Mouse (Mus musculus) hindbrain, embryonic 11.5 days (tissue): ENCODE data around the gene Arhgap17. TPM values are rescaled to one million over a fixed set of nuclear protein-coding genes. Genes with fewer than 3 reads are reported as not detected.

Experiments
- ATAC-seq: fragments of 200-750 bp; cut with Nextera tagmentation; 2 replicates; pipeline ENCODE4 v1.8.0; 2017; ENCODE audit warnings: mild to moderate bottlenecking, moderate TSS enrichment, moderate library complexity; ENCODE audit not compliant: low FRiP score
- DNase-seq: peaks from one replicate; pipeline ENCODE4 v3.0.0-alpha.2; 2015; ENCODE audit warnings: low spot score
- H3K27ac ChIP-seq: fragments of 300-500 bp; sonication (generic); 2 replicates; pipeline ENCODE4 v1.5.1; 2014; ENCODE audit warnings: mild to moderate bottlenecking, low read depth, low read length
- H3K27me3 ChIP-seq: fragments of 300-500 bp; sonication (generic); 2 replicates; pipeline ENCODE4 v1.6.1; 2014; ENCODE audit warnings: mild to moderate bottlenecking, low read length, moderate library complexity, mixed read lengths; ENCODE audit not compliant: control insufficient read depth, insufficient read depth
- H3K36me3 ChIP-seq: fragments of 300-500 bp; sonication (generic); 2 replicates; pipeline ENCODE4 v1.6.1; 2014; ENCODE audit warnings: mild to moderate bottlenecking, low read length, moderate library complexity, mixed read lengths; ENCODE audit not compliant: control insufficient read depth, insufficient read depth
- H3K4me1 ChIP-seq: fragments of 300-500 bp; sonication (generic); replicated peaks from 2 replicates; pipeline ENCODE4 v1.6.1; 2014; ENCODE audit warnings: low read length, mixed read lengths; ENCODE audit not compliant: control insufficient read depth, insufficient read depth
- H3K4me2 ChIP-seq: fragments of 300-500 bp; sonication (generic); replicated peaks from 2 replicates; pipeline ENCODE4 v1.6.1; 2014; ENCODE audit warnings: mild to moderate bottlenecking, low read depth, low read length
- H3K4me3 ChIP-seq: fragments of 300-500 bp; sonication (generic); 2 replicates; pipeline ENCODE4 v1.5.1; 2014; ENCODE audit warnings: low read depth, low read length
- H3K9ac ChIP-seq: fragments of 300-500 bp; sonication (generic); 2 replicates; pipeline ENCODE4 v1.6.1; 2014; ENCODE audit warnings: low read depth, low read length
- H3K9me3 ChIP-seq: fragments of 300-500 bp; sonication (generic); 2 replicates; pipeline ENCODE4 v1.6.1; 2016; ENCODE audit warnings: low read length; ENCODE audit not compliant: control insufficient read depth
- WGBS: fragments of 180-500 bp; shearing (Covaris S2); extraction: QIAGEN DNeasy Blood & Tissue Kit; methylation state at CpG from one replicate; pipeline ENCODE4 v1.1.7; 2014; 5-methylcytosine and 5-hydroxymethylcytosine counted together
- polyA plus RNA-seq: library from polyadenylated mRNA; unstranded; fragments of >200 nt; fragmentation: Nextera tagmentation; extraction: Ambion mirVana; gene quantifications from 2 replicates; pipeline ENCODE4 v1.2.1, GENCODE M21; 2014

Arhgap17 gene
- polyA plus RNA-seq, 1 experiment from 2014 or later: 23.6 TPM

DNA sequence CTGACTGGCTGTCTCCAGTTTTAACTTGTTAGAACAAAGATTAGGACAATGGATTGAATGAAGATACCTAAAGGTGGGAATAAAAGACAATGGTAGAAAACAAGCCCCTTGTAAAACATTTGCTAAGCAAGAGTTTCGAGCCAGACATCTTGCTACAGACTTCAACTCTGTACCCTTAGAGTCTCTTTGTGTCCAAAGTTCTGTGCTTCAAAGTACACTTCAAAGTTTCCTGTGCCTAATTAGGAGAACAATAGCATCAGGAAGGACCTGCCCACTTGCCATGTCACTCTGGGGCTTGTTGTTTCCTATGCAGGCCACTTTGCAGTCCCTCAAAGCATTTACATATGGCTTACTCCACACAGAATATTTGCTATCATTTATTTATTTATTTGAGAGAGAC is 33.4 kb downstream of the Arhgap17 start:
- Histone ChIP-seq H3K36me3 (no peaks in the 10 kb centered on the region), H3K9ac (no peak overlapping the region), H3K9me3 (no peaks in the 10 kb centered on the region), H3K4me1 (no peaks in the 10 kb centered on the region), H3K27ac (no peak overlapping the region), H3K4me3 (no peak overlapping the region), H3K27me3 (no peaks in the 10 kb centered on the region), H3K4me2 (no peak overlapping the region)
- ATAC-seq (no peak), DNase-seq (no peak)
- 66% methylated on average over 1 of the region's 1 CpGs for WGBS

- no peak overlapping the region for H3K4me2 ChIP-seq
- ATAC-seq (no peak), DNase-seq (no peak)
- no peaks in the 10 kb centered on the region for H3K4me1 ChIP-seq
- WGBS: 88% methylated on average over 9 of the region's 9 CpGs
- H3K27ac ChIP-seq: no peak overlapping the region
- no peak overlapping the region for H3K9ac ChIP-seq
- H3K4me3 ChIP-seq: no peak overlapping the region
- no peaks in the 10 kb centered on the region for H3K9me3 ChIP-seq
- no peaks in the 10 kb centered on the region for H3K27me3 ChIP-seq
- H3K36me3 ChIP-seq: 0 out of 2 replicates have a peak, but pooled peaks cover 1% of the 10 kb centered on the region
Observed at GRCm38 (mm10) chr7:123330506-123330905, 39.2 kb downstream of the Arhgap17 start.

- Histone ChIP-seq H3K27me3 (no peaks in the 10 kb centered on the region), H3K9ac (no peak overlapping the region), H3K9me3 (no peaks in the 10 kb centered on the region), H3K27ac (no peak overlapping the region), H3K4me1 (no peaks in the 10 kb centered on the region), H3K36me3 (0 out of 2 replicates have a peak, but pooled peaks cover 3% of the 10 kb centered on the region), H3K4me2 (no peak overlapping the region), H3K4me3 (no peak overlapping the region)
- WGBS: 89% methylated on average over 4 of the region's 4 CpGs
- ATAC-seq: no peak
- no peak for DNase-seq
Observed at GRCm38 (mm10) chr7:123327909-123328308, 41.8 kb downstream of the Arhgap17 start.

GRCm38 (mm10) chr7:123326901-123327300 is 42.8 kb downstream of the Arhgap17 start:
- 0 out of 2 replicates have a peak, but pooled peaks cover 3% of the 10 kb centered on the region for H3K36me3 ChIP-seq
- 87% methylated on average over 4 of the region's 4 CpGs for WGBS

DNA sequence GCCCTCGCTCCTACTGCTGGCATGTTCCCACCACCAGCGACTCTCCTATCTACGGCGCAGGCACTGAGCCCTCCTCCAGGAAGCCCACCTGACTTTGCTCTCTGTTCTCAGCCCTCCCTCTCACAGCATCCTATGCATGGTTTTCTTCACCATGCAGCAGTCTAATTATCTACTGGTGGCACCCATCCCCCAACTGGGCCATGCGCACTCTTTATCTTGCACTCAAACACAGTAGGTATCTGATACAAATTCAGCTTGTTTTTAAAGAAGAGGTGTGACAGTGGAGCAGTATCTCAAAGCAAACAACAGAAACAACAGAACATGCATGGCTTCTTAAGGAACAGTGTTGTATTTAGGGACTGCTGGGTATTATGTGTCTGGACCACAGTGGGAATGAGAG is 43.7 kb downstream of the Arhgap17 start:
- Histone ChIP-seq H3K4me2 (no peak overlapping the region), H3K4me1 (no peaks in the 10 kb centered on the region), H3K9ac (no peak overlapping the region), H3K4me3 (no peak overlapping the region), H3K27me3 (no peaks in the 10 kb centered on the region), H3K9me3 (no peaks in the 10 kb centered on the region), H3K36me3 (0 out of 2 replicates have a peak, but pooled peaks cover 3% of the 10 kb centered on the region), H3K27ac (no peak overlapping the region)
- ATAC-seq (no peak), DNase-seq (no peak)
- WGBS: 88% methylated on average over 5 of the region's 5 CpGs

More at GRCm38 (mm10) chr7:123326901-123327300, 42.8 kb downstream of the Arhgap17 start:
- H3K27me3 ChIP-seq: no peaks in the 10 kb centered on the region
- no peak overlapping the region for H3K27ac ChIP-seq
- no peak overlapping the region for H3K4me3 ChIP-seq
- ATAC-seq (no peak), DNase-seq (no peak)
- H3K4me2 ChIP-seq: no peak overlapping the region
- no peaks in the 10 kb centered on the region for H3K9me3 ChIP-seq
- H3K9ac ChIP-seq: no peak overlapping the region
- H3K4me1 ChIP-seq: no peaks in the 10 kb centered on the region

DNA sequence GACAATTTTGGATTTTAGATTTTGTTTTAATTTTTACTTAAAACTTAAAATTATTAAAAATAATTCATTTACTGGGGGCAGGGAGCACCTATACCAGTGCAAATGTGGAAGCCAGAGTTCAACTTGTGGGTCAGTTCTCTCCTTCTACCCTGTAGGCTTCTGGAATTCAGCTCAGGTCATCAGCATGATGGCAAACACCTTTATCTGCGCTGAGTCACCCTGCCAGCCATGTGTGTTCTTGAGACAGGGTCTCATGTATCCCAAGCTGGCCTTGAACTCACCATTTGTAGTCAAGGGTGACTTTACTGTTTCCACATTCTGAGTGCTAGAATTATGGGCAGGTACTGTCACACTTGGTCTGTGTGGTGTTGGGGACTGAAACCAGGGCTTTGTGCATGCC is 45.6 kb downstream of the Arhgap17 start:
- H3K9me3 ChIP-seq: no peaks in the 10 kb centered on the region
- DNase-seq (no peak), ATAC-seq (no peak)
- WGBS: 73% methylated on average over 1 of the region's 1 CpGs
- H3K27me3 ChIP-seq: no peaks in the 10 kb centered on the region
- H3K9ac ChIP-seq: no peak overlapping the region
- H3K27ac ChIP-seq: no peak overlapping the region
- H3K36me3 ChIP-seq: 0 out of 2 replicates have a peak, but pooled peaks cover 3% of the 10 kb centered on the region
- no peak overlapping the region for H3K4me2 ChIP-seq
- no peaks in the 10 kb centered on the region for H3K4me1 ChIP-seq
- H3K4me3 ChIP-seq: no peak overlapping the region

DNA sequence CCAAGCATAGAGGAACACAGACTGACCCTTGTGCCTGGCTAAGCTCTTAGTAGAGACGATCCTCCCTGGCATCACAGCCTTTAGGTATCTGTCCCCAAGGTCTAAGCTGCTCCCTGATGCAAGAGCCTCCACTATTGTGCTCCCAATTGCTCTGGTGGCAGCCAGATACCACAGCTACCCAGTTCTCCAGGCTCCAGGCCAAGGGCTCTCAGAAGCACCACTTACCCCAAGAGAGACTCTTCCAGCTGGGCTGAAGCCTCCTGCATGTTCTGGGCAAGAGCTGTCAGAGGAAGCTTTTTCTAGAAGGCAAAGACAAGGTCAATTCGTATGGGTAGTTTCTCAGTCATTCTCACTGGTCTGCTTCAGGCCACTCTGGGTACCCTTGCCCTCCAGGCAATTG is 46.3 kb downstream of the Arhgap17 start:
- Histone ChIP-seq H3K27ac (no peak overlapping the region), H3K9me3 (no peaks in the 10 kb centered on the region), H3K4me2 (no peak overlapping the region), H3K27me3 (no peaks in the 10 kb centered on the region), H3K4me1 (no peaks in the 10 kb centered on the region), H3K4me3 (no peak overlapping the region), H3K36me3 (0 out of 2 replicates have a peak, but pooled peaks cover 3% of the 10 kb centered on the region), H3K9ac (no peak overlapping the region)
- DNase-seq: no peak
- WGBS: 97% methylated on average over 2 of the region's 2 CpGs
- ATAC-seq: no peak

- ATAC-seq: no peak
- Histone ChIP-seq H3K9ac (no peak overlapping the region), H3K4me3 (no peak overlapping the region), H3K9me3 (no peaks in the 10 kb centered on the region), H3K27me3 (no peaks in the 10 kb centered on the region), H3K36me3 (0 out of 2 replicates have a peak, but pooled peaks cover 3% of the 10 kb centered on the region), H3K4me2 (no peak overlapping the region), H3K27ac (no peak overlapping the region), H3K4me1 (no peaks in the 10 kb centered on the region)
- 87% methylated on average over 13 of the region's 13 CpGs for WGBS
- DNase-seq: no peak
Observed at GRCm38 (mm10) chr7:123322452-123323121, 47.1 kb downstream of the Arhgap17 start.

- 90% methylated on average over 3 of the region's 3 CpGs for WGBS
- no peaks in the 10 kb centered on the region for H3K36me3 ChIP-seq
Observed at GRCm38 (mm10) chr7:123312738-123313137, 57.0 kb downstream of the Arhgap17 start.

More at GRCm38 (mm10) chr7:123312738-123313137, 57.0 kb downstream of the Arhgap17 start:
- ATAC-seq (no peak), DNase-seq (no peak)
- H3K9ac ChIP-seq: no peak overlapping the region
- H3K27me3 ChIP-seq: no peaks in the 10 kb centered on the region
- no peaks in the 10 kb centered on the region for H3K9me3 ChIP-seq
- no peak overlapping the region for H3K4me2 ChIP-seq
- no peak overlapping the region for H3K4me3 ChIP-seq
- H3K4me1 ChIP-seq: no peaks in the 10 kb centered on the region
- no peak overlapping the region for H3K27ac ChIP-seq
